Mouse (Mus musculus) urinary bladder, postnatal 25 days (tissue): ENCODE measurements around the gene Prim2.

ENCODE experiments used
- DNase-seq: peaks from one replicate; pipeline ENCODE4 v3.0.0; 2022; ENCODE audit warnings: low spot score

The Prim2 gene

DNA sequence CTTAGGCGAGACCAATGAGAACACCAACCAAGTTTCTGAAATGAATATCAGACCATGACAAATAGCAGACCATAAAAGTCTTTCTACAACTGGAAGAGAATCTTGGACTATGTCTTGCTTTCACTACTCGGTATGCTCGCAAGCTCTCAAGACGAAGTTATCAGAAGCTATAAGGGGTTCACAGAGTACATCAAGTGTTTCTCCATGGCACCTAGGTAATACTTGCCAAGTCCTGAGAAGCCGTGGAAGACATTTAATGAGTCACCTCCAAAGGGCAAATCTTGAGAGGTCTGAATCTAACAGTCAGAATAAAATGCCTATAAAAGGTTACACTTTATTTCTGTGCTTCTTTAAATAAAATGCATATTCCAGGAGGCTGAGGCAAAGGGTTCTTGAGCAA lies 181.2 kb downstream of the Prim2 start:
- no peak for DNase-seq

DNA sequence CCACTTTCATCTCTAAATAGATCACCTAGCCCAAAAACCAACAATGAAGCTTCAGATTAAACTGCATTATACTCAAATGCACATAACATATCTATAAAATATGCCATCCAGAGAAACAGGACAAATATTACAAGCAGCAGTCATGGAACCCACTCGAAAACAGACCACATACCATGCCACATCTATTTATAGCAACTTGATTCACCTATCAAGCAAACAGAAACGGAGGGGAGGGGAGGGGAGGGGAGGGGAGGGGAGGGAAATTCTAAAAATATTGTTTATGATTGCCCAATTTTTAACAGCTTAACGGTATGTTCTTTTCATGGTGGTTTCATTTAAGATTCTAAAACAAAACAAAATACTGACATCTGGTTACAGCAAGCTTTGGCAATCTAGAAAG lies 185.8 kb downstream of the Prim2 start:
- DNase-seq = no peak

DNA sequence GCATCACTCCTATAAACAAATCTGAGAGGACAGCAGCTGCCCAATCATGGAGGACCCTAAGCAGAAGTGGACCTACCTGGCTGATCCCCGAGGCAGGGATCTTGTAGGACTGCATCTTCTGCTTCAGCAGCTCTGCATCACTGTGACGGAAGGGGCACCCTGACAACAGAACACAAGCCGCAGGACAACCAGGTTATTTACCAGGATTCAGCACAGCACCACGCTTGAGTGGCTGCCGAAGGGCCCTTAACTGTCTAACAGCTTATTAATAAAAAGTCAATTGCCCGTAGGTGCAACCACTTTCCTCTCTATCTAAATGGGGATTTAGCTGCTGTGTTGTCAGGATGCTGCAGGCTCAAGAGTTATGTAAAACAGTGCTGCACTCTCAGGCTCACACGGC lies 189.2 kb downstream of the Prim2 start:
- no peak for DNase-seq

DNA sequence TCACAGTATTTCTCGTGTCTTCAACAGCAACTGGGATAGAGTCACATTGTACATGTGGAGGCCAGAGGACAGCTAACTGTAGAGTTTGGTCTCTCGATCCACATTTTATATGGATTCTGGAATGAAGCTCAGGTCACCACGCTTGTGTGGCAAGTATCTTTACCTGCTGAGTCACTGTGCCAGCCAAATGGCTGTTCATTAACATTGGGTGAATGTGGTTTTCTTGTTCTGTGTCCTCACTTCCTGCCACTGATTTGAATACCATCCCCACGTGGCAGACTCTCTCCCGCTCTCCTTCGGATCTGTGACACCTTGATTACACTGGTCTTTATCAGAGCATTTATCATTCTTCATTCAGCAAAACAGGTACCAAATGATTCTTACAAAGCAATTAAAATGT lies 198.5 kb downstream of the Prim2 start:
- no peak for DNase-seq

DNA sequence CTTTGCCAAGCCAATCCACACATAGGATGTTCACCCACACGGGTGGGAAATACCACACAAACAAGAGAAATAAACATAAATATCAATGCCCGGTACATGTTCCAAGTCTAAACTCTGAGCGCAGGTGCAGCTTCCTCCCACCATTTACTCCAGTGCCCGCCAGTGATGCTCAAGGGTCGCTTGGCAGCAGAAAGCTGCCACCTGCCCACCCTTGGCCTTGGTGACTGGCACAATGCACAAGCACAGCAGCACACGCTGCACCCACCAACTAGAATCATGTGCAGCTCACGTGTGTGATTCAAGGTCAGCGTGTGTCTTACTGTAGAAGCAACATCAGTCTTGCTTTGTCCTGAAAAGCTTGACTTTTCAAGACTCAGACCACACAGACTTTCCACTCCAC lies 199.4 kb downstream of the Prim2 start:
- no peak for DNase-seq

DNA sequence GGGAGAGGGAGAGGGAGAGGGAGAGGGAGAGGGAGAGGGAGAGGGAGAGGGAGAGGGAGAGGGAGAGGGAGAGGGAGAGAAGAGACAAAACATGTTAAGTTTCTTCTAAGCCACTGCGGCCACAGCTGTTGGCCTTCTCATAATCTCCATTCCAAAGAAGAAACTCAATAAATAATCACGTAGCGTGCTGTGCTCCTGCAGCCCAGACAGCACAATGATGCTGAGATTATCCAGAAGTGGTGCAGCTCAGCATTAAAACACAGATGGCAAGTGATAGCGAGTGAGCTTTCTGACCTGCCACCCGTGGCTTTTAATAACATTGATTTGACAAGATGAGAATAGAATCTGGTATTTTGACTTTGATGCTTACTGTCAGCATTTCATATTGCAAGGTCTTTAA lies 205.4 kb downstream of the Prim2 start:
- DNase-seq = no peak

- DNase-seq = no peak
Observed at GRCm38 (mm10) chr1:33460703-33461102, 208.9 kb downstream of the Prim2 start.

DNA sequence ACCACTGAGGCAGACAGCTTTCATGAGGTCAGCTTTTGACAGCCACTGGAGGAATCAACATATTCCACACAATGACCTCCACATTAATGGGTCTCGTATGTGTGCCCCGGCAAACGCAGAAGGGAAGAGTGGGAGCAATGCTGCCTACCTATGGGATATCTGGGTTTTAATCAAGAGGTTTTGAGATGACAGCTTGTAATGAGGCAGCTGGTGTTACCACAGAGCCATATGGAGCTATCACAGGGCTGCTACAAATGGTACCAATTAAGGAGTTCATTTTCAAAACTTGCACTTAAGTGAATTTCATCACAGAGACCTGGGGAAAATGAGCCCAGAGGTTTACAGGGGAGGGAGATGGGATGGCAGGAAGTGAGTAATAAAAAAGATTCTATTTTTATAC lies 209.3 kb downstream of the Prim2 start:
- no peak for DNase-seq

DNA sequence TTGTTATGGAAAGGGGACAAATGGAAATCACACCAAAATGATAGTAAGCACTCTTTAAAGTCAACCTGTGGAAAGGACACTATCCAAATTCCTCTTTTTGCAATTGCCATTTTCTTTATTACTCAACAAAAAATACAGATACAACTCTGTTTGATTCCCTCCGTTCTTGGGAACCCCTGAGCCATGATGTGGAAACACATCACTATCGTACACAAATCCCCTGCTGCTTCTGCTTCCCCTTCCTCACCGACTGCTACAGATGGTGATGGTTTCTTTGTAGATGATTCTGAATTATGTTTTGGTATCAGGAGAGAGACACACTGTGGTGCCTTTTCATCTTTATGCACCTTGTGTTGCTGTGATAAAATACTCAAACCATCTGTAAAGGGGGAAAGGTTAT lies 210.6 kb downstream of the Prim2 start:
- no peak for DNase-seq

DNA sequence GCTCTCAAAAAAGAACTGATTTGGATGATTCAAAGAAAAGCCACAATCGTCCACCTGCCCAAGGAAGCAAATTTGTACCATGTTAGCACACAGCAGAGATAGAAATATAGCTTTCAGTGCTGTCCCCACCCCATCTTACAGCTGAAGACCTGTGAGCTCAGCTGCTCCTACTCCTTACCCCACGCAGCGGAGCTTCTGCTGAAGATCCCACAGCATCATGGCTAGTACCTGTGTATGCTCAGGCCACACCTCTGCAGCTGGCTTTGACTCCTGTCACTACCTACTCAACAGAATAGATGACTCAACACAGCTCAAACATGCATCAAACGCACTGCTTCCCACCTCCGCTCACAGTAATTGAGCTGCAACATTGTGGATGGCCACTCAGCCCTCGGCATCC lies 215.3 kb downstream of the Prim2 start:
- DNase-seq = no peak

GRCm38 (mm10) chr1:33453299-33453698 lies 216.3 kb downstream of the Prim2 start:
- DNase-seq = no peak

DNA sequence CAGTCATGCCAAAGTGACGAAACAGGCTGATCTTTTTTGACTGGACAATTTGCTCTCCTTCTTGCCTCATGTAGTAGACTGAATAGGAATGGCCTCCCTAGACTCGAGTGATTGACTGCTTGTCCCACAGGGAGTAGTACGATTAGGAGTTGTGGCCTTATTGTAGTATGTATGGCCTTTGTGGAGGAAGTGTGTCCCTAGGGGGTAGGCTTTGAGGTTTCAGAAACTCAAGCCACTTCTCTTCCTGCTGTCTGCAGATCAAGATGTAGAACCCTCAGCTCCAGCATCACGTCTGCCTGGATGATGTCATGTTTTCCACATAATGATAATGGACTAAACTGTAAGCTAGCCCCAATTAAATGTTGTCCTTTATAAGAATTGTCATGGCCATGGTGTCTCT lies 222.4 kb downstream of the Prim2 start:
- DNase-seq = no peak

- DNase-seq = no peak
Observed at GRCm38 (mm10) chr1:33436167-33436566, 233.4 kb downstream of the Prim2 start.
